Mouse (Mus musculus) cerebellum, adult 2 months (tissue): Measurements from ENCODE around the gene Pth1r.

ENCODE experiments used
- CTCF ChIP-seq: fragments of 200-500 bp; IDR thresholded peaks from 2 replicates; pipeline ENCODE4 v1.5.1; 2011; ENCODE audit warnings: low read depth, mild to moderate bottlenecking, control low read depth, low read length, moderate library complexity, borderline replicate concordance; ENCODE audit not compliant: insufficient read depth
- POLR2A ChIP-seq: fragments of 200-500 bp; IDR thresholded peaks from 2 replicates; pipeline ENCODE4 v1.6.1; 2011; ENCODE audit warnings: low read length, control low read depth, borderline replicate concordance; ENCODE audit not compliant: insufficient read depth

- TF ChIP-seq POLR2A (no peak), CTCF (no peak)
Measured at GRCm38 (mm10) chr9:110680736-110681507, 66.0 kb downstream of the Pth1r start.
